Mouse (Mus musculus): ENCODE data around the gene Atg4c. TPM values are rescaled to one million over a fixed set of nuclear protein-coding genes. Genes with fewer than 3 reads are reported as not detected.

Gene Atg4c
- total and polyA plus RNA-seq, 3 experiments = 1.8 to 6.7 (median 6.3) TPM

DNA sequence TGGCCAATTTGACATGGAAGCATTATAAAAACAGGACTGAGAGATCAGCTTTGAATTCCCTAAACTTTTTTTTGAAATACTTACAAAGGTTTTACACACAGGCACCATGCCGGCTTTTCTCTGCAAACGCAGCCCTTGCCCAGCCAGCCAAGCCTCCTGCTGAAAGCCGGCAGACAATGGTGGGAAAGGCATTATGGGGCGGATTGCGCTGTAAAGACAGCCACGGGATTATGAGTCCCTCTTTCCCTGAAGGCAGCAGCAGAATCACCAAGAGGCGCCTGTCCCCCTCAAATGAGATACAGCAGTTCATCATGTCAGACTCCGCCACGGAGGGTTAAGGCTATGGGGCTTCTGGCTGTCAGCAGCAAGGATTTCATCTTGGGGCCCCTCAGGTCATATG, 79.1 kb downstream of the Atg4c start:
- intact Hi-C loops (cut with DNase I) = no loop called here
- DNase-seq = no peak
- H3K4me1 ChIP-seq (ENCODE audit: control insufficient read depth, insufficient read depth, low read length) = no peaks in the 10 kb centered on the region
- no peaks in the 10 kb centered on the region for H3K79me2 ChIP-seq (replicated peaks; ENCODE audit: control insufficient read depth, insufficient read depth, low read length)
- WGBS = 82% methylated on average over 9 of the region's 9 CpGs
- TF ChIP-seq CTCF (IDR thresholded peaks at IDR 0.05) (no peak), EP300 (IDR thresholded peaks at IDR 0.05; ENCODE audit: insufficient read depth, low read depth, low read length) (no peak), POLR2A (IDR thresholded peaks at IDR 0.05; ENCODE audit: insufficient read depth, low read depth, low read length) (no peak)
- H3K27me3 ChIP-seq (ENCODE audit: control insufficient read depth, insufficient read depth, low read length) = no peaks in the 10 kb centered on the region
- no peak overlapping the region for H3K9ac ChIP-seq (ENCODE audit: low read depth, low read length)
- H3K27ac ChIP-seq = no peak overlapping the region
- no peaks in the 10 kb centered on the region; the same call in 1 of the 2 replicates for H3K36me3 ChIP-seq (ENCODE audit: control insufficient read depth, insufficient read depth, low read length)
- H3K4me3 ChIP-seq = no peak overlapping the region

DNA sequence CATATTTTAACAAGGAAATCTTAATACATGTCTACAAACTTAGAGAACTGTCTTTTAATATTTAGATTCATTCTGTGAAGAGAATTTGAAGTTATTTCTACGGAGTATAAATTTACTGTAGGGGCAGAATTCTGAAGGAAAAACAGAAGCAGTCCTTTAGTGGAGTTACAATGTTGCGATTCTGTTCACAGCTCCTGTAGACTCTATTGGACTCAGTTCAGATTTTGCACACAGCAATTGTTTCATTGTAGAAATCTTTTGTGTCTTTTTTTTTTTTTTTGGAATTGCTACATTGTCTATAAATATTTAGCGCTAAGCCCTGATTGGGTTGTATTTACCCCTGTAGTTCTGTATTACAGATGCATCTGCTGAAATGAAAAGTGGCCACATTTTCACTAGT, 79.7 kb downstream of the Atg4c start:
- no peaks in the 10 kb centered on the region for H3K27me3 ChIP-seq (ENCODE audit: control insufficient read depth, insufficient read depth, low read length)
- TF ChIP-seq EP300 (IDR thresholded peaks at IDR 0.05; ENCODE audit: insufficient read depth, low read depth, low read length) (no peak), CTCF (IDR thresholded peaks at IDR 0.05) (no peak), POLR2A (IDR thresholded peaks at IDR 0.05; ENCODE audit: insufficient read depth, low read depth, low read length) (no peak)
- WGBS = 94% methylated on average over 3 of the region's 3 CpGs

DNA sequence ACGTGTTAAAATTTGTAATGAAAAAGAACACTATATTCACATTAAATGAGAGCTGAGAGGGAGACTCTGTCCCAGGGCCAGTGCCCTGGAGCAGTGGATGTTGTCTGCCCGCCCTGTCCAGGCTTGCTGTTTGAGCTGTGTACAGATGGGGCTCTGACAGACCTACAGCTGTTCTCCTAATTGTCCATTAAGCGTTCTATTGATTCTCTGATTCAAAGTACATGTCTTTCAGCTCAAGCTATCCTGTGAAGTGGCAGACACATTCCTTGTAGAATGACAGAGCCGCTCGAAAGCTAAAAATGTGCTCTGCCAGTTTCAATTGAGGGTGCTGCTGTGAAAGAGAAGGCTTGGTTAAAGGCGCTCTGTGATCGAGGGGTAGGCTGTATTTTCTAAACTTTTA, 80.2 kb downstream of the Atg4c start:
- no peaks in the 10 kb centered on the region for H3K4me1 ChIP-seq (ENCODE audit: control insufficient read depth, insufficient read depth, low read length)
- TF ChIP-seq POLR2A (IDR thresholded peaks at IDR 0.05; ENCODE audit: insufficient read depth, low read depth, low read length) = no peak
- no peak for TF ChIP-seq EP300 (IDR thresholded peaks at IDR 0.05; ENCODE audit: insufficient read depth, low read depth, low read length)
- TF ChIP-seq CTCF (IDR thresholded peaks at IDR 0.05) = no peak
- H3K27ac ChIP-seq = no peak overlapping the region
- no peak overlapping the region for H3K4me3 ChIP-seq
- H3K79me2 ChIP-seq (replicated peaks; ENCODE audit: control insufficient read depth, insufficient read depth, low read length) = no peaks in the 10 kb centered on the region
- H3K36me3 ChIP-seq (ENCODE audit: control insufficient read depth, insufficient read depth, low read length) = no peaks in the 10 kb centered on the region
- 82% methylated on average over 7 of the region's 7 CpGs for WGBS
- H3K27me3 ChIP-seq (ENCODE audit: control insufficient read depth, insufficient read depth, low read length) = no peaks in the 10 kb centered on the region
- H3K9ac ChIP-seq (ENCODE audit: low read depth, low read length) = no peak overlapping the region
- DNase-seq = no peak
- intact Hi-C loops (cut with DNase I) = no loop called here

More for the DNA sequence above, 79.7 kb downstream of the Atg4c start:
- DNase-seq = no peak
- Histone ChIP-seq H3K27ac (no peak overlapping the region), H3K36me3 (ENCODE audit: control insufficient read depth, insufficient read depth, low read length) (no peaks in the 10 kb centered on the region), H3K9ac (ENCODE audit: low read depth, low read length) (no peak overlapping the region), H3K79me2 (replicated peaks; ENCODE audit: control insufficient read depth, insufficient read depth, low read length) (no peaks in the 10 kb centered on the region), H3K4me1 (ENCODE audit: control insufficient read depth, insufficient read depth, low read length) (no peaks in the 10 kb centered on the region), H3K4me3 (no peak overlapping the region)
- intact Hi-C loops (cut with DNase I) = no loop called here

DNA sequence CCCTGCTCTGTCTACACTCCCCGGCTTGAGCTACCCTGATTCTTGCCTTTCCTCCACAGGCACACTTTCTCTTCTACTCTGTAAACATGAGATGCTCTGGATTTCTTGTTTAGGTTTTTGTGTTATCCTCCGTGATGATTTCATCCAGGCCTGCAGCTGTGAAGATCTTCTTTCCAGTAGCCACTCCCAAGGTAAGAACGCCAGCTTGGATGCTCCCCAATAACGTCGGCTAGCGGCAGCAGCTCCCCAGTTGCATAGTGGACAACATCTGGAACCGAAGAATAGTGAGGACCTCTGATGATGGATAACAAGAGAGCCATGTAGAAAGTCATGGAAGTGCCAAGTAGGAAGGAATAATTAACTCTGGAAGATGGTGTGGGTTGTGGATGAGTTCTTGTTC, 85.1 kb downstream of the Atg4c start:
- 78% methylated on average over 7 of the region's 7 CpGs for WGBS

DNA sequence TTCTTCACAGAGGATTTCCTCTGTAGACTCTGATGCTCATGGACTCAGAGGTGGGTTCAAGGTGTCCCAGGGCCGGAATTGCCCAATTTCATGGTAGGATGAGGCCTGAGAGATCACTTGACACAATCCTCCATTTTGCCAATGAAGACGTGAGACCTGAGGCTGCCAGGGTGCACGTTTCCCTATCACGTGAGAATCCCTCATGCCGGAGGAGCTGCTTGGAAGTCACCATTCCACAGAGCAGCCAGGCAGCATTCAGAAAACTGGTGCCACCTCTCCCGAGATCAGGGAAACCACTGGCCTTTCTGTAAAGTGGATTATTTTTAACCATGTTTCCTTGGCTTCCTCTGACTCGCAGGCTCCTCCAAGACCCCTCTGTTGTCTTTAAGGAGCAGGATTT, 88.0 kb downstream of the Atg4c start:
- Histone ChIP-seq H3K79me2 (replicated peaks; ENCODE audit: control insufficient read depth, insufficient read depth, low read length) (no peaks in the 10 kb centered on the region), H3K4me3 (no peak overlapping the region), H3K9ac (ENCODE audit: low read depth, low read length) (no peak overlapping the region), H3K27ac (no peak overlapping the region), H3K4me1 (ENCODE audit: control insufficient read depth, insufficient read depth, low read length) (no peaks in the 10 kb centered on the region), H3K27me3 (ENCODE audit: control insufficient read depth, insufficient read depth, low read length) (no peaks in the 10 kb centered on the region), H3K36me3 (ENCODE audit: control insufficient read depth, insufficient read depth, low read length) (no peaks in the 10 kb centered on the region)
- TF ChIP-seq EP300 (IDR thresholded peaks at IDR 0.05; ENCODE audit: insufficient read depth, low read depth, low read length) = no peak
- no peak for TF ChIP-seq POLR2A (IDR thresholded peaks at IDR 0.05; ENCODE audit: insufficient read depth, low read depth, low read length)
- no peak for TF ChIP-seq CTCF (IDR thresholded peaks at IDR 0.05)
- intact Hi-C loops (cut with DNase I) = no loop called here
- 72% methylated on average over 7 of the region's 7 CpGs for WGBS
- no peak for DNase-seq

More for the DNA sequence above, 85.1 kb downstream of the Atg4c start:
- Histone ChIP-seq H3K36me3 (ENCODE audit: control insufficient read depth, insufficient read depth, low read length) (no peaks in the 10 kb centered on the region), H3K4me3 (no peak overlapping the region), H3K4me1 (ENCODE audit: control insufficient read depth, insufficient read depth, low read length) (no peaks in the 10 kb centered on the region), H3K27me3 (ENCODE audit: control insufficient read depth, insufficient read depth, low read length) (no peaks in the 10 kb centered on the region), H3K9ac (ENCODE audit: low read depth, low read length) (no peak overlapping the region), H3K27ac (no peak overlapping the region), H3K79me2 (replicated peaks; ENCODE audit: control insufficient read depth, insufficient read depth, low read length) (no peaks in the 10 kb centered on the region)
- intact Hi-C loops (cut with DNase I) = no loop called here
- DNase-seq = peak; percentile 27 to 35
- no peak for TF ChIP-seq CTCF (IDR thresholded peaks at IDR 0.05)
- no peak for TF ChIP-seq EP300 (IDR thresholded peaks at IDR 0.05; ENCODE audit: insufficient read depth, low read depth, low read length)
- TF ChIP-seq POLR2A (IDR thresholded peaks at IDR 0.05; ENCODE audit: insufficient read depth, low read depth, low read length) = no peak

DNA sequence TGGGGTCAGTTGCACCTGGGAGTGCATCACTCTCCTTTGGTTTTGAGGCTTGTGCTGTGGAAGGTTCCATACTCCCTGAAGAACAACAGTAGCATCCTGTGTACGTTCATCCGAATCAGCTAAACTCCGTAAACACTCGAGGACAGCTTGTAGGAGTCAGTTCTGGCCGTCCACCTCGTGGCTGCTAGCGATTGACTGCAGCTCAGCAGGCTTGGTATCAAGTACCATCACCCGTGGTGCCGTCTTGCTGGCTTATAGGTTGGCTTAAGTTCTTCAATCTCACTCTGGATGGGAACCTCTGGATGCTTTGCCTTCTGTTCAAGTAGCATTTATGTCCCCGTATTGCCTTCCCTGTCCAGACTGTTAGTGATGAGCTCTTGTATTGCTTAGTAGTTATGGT, 95.6 kb downstream of the Atg4c start:
- no peaks in the 10 kb centered on the region for H3K36me3 ChIP-seq (ENCODE audit: control insufficient read depth, insufficient read depth, low read length)
- H3K4me3 ChIP-seq = no peak overlapping the region
- TF ChIP-seq CTCF (IDR thresholded peaks at IDR 0.05) (no peak), POLR2A (IDR thresholded peaks at IDR 0.05; ENCODE audit: insufficient read depth, low read depth, low read length) (no peak), EP300 (IDR thresholded peaks at IDR 0.05; ENCODE audit: insufficient read depth, low read depth, low read length) (no peak)
- no peaks in the 10 kb centered on the region for H3K4me1 ChIP-seq (ENCODE audit: control insufficient read depth, insufficient read depth, low read length)
- 84% methylated on average over 10 of the region's 10 CpGs for WGBS
- no peak overlapping the region for H3K9ac ChIP-seq (ENCODE audit: low read depth, low read length)
- H3K27me3 ChIP-seq (ENCODE audit: control insufficient read depth, insufficient read depth, low read length) = no peaks in the 10 kb centered on the region
- H3K79me2 ChIP-seq (replicated peaks; ENCODE audit: control insufficient read depth, insufficient read depth, low read length) = no peaks in the 10 kb centered on the region
- DNase-seq = no peak
- intact Hi-C loops (cut with DNase I) = no loop called here
- H3K27ac ChIP-seq = no peak overlapping the region
